Mouse (Mus musculus): ENCODE measurements around the gene Myl3.

Myl3 gene

GRCm38 (mm10) chr9:110741711-110742294, at the start of gene Myl3:
Gene Myl3 (plus strand): TSS chr9:110741861.
- DNase-seq (ENCODE audit: low spot score), result no peak

- no peak for DNase-seq (ENCODE audit: low spot score)
These were observed 46.4 kb upstream of the Myl3 start for GRCm38 (mm10) chr9:110695165-110695755.

DNA sequence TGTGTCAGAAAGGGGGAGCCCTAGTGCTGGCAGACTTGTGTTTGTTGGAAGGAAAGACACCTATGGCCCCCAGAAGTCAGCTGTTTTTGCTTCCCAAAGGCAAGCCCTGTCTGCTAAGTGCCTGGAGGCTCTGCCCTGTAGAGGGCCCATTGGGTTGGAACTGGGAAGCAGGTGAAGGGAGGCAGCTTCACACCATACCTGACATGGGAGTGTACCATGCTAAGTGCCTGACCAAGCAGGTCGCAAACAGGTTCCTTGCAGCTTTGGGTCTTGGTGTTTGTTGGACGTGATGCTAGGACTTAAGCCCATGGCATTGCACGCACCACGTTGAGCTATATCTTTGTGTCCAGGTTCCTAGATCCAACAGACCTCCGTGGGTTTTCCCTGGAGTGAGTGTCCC, 45.2 kb upstream of the Myl3 start:
- DNase-seq (ENCODE audit: low spot score), result no peak

DNA sequence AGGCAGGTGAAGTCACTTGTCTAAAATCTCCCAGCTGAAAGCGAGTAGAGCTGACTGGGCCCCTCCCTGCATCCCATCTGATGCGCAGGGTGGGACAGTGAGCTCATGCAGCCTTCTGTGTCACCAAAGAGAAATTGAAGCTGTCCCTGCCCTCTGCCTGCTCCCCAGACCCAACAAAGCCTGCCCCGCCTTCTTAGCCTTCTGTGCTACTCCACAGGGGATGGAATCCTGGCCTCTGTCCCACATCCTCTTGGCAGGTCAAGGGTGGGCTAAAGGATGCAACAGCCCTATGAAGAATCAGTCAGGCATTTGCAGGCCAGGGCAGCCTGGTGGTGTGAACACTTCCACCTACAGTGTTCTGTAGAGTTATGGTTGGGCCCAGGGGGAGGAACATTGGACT, 44.2 kb upstream of the Myl3 start:
- DNase-seq (ENCODE audit: low spot score), result no peak

DNA sequence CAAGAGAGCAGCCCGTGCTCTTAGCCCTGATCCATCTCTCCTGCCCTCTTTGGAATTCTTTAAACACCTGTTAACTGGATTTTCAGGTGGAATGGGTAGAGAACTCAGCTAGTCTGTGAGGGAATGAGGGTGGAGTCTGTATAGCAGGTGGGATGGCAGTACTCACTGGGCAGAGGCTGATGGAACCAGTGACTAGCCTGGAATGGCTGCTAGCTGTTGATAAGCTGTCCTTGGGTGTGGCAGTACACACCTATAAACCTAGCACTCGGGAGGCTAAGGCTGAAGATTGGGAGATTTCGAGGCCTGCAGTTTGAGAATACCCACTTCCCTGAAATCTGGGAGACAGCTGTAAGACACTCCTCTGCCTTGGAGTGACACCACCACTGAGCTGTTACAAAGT, 42.1 kb upstream of the Myl3 start:
- no peak for DNase-seq (ENCODE audit: low spot score)

DNA sequence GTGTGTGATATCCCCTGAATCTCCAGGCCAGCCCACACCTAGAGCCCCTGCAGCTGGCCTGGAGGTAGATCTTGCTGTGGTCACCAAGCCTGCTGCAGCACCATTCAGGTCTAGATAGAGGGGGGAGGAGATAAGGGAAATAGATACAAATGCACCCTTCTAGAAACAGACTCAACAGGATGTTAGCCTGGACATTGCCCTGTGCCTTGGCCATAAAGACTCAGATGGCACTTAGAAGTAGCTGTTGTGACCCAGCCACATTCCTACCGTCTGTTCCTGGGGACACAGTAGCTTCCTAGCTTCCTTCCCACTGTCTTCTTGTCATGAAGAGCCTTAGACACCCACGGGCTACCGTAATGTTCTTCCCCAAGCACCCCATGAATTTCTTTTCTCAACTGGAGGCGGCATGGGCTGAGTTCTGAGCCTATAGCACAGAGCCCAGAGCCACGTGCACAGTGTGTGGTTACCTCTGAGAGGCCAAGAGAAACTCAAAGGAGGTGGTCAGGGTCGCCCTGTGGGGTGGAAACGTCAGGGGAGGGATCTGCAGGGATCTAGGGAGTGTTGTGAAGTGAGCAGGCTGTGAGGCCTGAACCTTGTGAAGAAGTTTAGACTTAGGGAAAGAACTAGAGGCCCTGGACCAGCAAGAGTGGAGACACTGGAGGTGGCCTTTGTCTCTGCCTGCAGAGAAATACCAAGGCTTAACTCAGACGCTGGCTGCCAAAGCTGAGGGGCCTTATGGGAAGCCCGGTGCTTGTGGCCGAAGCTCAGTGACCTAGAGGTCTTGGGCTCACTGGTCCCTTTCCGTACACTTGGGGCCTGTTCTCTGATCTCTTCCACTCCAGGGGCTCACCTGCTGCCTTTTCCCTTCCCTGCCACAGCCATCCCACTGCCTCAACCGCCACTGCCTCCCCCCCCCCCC, 40.3 kb upstream of the Myl3 start:
- no peak for DNase-seq (ENCODE audit: low spot score)

DNA sequence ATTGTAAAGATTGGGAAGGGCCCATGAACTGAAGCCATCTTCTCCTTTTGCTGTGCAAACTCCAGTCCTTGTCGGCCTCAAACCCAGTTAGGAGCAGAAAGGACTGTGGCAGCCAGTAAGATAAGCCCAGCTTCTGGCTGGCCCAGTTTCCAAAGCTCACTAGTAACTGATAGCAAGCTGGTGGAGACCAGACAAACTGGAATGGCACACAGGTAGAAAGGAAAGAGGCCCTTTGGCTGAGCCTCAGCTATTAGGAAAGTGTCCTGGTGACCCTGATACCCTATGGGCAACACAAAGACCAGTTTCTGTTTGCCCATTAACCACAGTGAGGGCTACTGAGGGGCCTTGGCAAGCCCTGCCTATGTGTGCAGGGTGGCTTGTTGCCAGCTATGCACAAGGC, 38.8 kb upstream of the Myl3 start:
- DNase-seq (ENCODE audit: low spot score), result no peak

DNA sequence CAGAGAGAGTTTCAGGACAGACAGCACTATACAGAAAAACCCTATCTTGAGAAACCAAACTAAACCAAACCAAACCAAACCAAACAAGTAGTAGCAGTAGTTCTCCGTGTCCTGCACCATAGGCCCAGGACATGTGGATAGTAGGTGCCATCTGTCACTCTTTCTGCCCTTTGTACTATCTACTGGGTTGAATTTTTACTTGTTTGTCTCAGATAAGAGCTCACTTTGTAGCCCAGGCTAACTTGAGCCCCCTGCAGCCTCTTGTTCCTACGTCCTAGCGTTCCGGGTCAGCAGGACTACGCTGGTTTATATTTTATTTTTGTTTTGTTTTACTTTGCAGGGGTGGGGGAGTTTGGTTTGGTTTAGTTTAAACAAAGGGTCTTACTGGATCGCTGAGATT, 37.7 kb upstream of the Myl3 start:
- no peak for DNase-seq (ENCODE audit: low spot score)

DNA sequence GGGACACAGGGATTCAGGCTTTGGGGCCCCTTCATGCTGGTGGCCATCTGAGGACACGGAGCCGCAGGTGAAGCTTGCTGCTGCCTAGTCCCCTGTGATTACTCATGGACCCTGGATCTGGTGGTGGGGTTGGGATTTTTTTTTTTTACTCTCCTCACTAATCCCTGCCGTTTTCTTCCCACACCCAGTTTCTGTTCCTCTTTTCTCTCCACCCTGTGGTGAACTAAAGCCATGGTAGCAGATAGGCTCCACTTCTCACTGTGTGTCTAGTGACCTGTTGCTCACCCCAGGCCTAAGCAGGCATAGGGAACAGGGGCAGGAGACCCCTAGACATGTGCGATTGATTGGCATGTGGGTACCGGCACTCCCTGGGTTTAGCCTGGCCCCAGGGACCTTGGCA, 34.9 kb upstream of the Myl3 start:
- no peak for DNase-seq (ENCODE audit: low spot score)

DNA sequence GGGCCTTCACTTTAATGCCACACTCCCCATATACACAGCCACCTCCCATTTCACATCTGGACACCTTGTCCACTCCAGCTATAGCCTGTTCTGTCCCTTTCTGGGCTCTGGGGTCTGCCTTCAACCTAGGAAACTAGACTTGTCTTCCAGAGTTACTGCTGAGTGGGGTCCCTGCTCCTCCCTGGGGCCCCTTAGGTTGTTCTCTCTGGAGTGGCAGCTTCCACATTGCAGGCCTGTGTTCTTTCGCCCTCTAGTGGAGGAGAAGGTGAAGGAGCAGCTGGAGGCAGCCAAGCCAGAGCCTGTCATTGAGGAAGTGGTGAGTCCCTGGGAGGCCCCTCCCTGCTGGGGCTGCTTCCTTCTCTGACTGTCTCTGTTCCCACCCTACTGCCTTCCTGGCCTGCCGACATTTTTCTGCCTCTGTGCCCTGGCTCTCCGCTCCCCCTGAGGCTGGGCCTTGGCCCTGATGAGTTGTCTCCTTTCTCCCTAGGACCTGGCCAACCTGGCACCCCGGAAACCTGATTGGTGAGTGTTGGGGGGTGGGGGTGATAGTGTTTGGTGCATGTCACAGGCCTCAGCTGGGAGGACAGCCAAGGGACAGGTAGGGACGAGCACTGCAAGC, 31.9 kb upstream of the Myl3 start:
- peak; percentile 87 for DNase-seq (ENCODE audit: low spot score)

- no peak for DNase-seq (ENCODE audit: low spot score)
These were observed 30.1 kb upstream of the Myl3 start for GRCm38 (mm10) chr9:110711532-110711931.

- DNase-seq (ENCODE audit: low spot score), result peak; percentile 16
These were observed 29.7 kb upstream of the Myl3 start for GRCm38 (mm10) chr9:110711996-110712395.

DNA sequence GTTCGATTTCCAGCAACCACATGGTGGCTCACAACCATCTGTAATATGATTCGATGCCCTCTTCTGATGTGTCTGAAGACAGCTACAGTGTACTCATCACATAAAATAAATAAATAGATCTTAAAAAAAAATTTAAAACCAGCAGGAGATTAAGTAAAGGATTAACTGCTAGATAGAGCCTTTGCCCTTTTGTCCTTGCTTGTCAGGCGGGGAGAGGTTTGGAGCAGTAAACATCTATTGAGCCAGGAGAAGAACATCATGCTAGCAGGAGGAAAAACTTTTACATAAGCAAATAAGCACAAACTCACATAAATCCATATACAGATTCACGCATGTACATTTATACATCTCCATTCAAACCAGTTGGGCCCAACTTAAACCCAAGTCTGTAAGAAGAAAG, 29.1 kb upstream of the Myl3 start:
- DNase-seq (ENCODE audit: low spot score), result no peak

DNA sequence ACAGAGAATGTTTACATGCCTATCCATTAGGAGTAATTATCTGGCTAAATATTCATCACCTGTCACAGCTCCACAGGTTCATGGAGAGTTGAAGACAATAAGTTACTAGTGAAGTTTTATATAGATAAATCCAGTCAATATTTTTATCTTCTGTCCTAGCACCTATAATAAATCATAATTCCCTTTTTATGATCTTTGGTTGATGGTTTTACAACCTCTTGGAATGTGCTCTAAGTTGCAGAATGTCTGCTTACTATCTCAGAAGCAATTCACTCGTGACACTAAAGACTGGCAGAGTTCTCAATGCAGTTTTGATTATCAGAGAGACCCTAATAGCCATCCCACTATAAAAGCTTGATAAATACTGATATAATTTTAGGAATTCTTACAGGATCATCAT, 28.3 kb upstream of the Myl3 start:
- DNase-seq (ENCODE audit: low spot score), result no peak

DNA sequence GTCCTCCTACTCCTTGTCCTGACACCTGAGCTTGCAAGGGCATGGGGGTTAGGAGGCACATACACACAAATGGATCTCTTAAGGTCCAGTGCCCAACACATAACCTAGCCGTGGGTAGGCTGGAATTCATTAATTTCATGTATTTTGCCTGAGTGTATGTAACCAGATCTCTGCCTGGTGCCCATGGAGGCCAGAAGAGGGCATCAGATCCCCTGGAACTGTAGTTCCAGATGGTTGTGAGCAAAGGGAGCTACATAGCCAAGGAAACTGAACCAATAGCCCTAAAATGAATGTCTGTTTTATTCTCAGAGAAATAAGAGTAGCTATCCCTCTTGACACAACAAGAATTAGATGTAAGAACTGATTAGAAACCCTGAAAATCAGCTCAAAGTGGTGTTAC, 26.2 kb upstream of the Myl3 start:
- no peak for DNase-seq (ENCODE audit: low spot score)

DNA sequence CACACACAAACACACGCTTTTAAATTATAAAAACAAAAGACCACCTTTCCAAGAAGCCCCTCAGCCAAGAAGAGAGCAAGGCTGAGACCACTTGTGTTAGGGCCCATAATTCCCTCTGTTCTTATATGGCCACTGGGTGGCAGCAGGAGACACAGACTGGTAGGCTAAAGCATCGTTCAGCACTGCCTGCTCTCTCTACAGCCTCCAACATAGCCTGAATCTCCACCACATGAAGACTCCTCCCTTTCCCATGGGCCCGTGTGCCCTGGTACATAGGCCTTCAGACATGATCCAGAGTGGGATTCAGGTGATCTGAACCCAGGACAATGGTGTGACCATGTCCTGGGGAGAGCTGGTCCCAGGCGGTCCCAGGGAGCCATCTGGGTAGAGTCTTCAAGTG, 24.9 kb upstream of the Myl3 start:
- peak; percentile 86 for DNase-seq (ENCODE audit: low spot score)

GRCm38 (mm10) chr9:110718071-110718470, 23.6 kb upstream of the Myl3 start:
- DNase-seq (ENCODE audit: low spot score), result no peak

DNA sequence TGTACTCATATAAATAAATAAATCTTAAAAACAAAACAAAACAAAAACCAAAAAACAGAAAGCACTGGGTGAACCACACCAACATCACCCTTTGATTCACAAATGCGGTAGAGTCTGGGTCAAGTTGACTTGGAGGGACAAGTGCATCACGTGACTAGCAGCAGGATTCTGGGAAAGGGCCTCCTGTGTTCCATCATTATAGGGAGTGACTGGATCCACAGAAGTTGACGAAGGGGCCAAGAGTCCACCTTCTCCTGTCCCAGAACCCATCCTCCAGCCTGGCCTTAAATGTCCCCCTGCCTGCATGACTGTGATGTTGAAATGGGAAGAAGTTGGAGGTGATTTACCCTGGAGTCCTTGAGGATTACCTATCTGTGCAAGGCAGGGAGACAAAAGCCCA, 22.9 kb upstream of the Myl3 start:
- DNase-seq (ENCODE audit: low spot score), result no peak

DNA sequence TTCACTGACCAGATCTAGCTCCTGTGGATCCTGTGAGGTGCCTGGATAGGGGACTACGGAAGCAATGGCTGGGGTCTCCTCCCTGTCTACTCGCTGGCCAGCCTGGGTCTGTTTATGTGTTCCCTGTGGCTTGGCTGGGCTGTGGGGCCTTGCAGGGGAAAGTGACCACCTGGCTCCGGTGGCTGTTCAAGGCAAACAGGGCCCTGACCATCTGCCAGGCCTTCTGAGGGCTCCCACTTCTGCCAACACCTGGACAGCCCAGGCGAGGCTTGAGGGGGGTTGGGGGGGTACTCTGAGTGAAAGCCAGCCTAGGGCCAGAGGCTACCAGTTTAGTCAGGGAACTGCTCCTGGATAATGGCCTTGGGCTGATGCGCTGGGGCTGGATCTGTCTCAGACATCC, 21.7 kb upstream of the Myl3 start:
- peak; percentile 10 for DNase-seq (ENCODE audit: low spot score)

DNA sequence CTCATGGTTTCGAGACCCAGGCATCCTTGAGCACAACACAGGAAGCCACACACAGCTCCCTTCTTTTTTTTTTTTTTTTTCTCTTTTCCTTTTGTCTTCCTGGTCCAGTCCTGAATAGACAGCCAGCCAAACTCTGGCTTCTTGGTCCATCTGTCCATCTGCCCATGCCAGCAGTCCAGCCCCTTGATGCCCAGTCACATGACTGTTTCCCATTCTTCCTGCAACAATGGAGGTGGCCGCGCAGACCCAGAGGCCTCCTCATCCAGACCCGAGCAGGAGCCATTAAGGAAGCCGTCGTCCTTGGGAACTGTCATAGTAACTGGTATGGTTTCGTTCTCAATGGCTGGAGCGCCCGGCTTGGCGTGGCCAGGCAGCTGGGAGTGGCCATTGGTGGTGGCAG, 19.6 kb upstream of the Myl3 start:
- no peak for DNase-seq (ENCODE audit: low spot score)

GRCm38 (mm10) chr9:110725721-110726135, 15.9 kb upstream of the Myl3 start:
- DNase-seq (ENCODE audit: low spot score), result peak; percentile 42

DNA sequence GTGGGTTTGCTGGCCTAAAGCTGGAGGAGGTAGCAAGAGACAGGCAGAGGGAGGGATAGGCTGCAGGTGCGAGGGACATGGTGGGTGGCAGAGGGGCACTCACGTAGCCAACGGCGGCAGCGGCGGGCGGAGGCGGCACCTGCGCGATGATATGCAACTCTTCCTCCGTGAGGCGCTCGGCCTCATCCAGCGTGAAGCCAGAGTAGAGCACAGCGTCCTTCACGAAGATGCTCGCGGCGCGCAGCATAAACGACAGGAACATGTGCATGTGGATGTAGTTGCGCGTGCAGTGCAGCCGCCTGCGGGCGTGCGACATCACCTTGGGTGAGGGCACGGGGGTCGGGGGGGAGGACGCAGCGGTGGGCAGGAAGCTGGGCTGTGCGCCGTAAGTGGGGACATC, 14.8 kb upstream of the Myl3 start:
- no peak for DNase-seq (ENCODE audit: low spot score)

DNA sequence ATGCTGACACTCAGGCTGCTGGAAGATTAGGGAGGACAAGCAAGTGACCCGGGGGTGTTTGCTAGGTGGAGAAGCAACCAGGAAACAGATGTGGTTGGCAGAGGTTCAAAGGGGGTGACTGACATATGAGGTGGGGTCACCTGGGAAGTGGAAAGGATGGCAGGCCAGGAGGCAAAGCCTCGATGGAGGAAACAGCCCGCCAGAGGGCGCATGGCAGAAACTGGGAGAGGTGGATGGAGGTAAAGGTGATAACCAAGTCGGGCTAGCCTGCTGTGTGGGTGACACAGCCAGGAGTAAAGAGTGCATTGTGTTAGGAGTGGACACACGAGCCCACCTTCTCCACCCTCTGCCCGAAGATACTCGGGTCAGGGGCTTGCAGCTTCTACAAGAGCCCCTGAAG, 11.8 kb upstream of the Myl3 start:
- DNase-seq (ENCODE audit: low spot score), result peak; percentile 71
